Comparison of ENCODE assay signal across 8 mouse cellular contexts in the genomic region with DNA sequence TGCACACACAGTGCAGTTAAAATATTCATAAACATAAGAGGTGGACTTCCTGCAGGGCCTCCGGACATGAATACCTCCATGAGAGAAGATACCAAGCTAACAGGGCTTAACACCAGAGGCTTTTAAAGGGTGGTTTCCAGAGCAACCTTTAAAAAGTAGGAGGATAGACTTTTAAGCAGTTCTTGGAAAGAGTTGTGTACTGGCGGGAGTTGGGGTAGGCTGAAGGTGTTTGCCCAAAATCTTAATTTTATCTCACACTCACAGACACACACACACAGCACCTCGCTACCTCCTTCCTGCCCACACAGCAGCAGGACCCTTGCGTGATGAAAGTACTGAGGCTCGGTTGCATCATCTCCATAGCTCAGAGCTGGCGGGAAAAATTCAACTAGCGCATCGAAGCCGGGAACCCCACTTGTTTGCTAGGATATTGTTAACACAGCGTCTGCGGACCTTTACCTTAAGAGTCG. TPM values are rescaled to one million over a fixed set of nuclear protein-coding genes. Genes with fewer than 3 reads are reported as not detected.
DNase-seq lines count a peak whose midpoint lies in the region; ATAC-seq and TF ChIP-seq lines count a peak whose summit lies in the region.

No protein-coding gene starts in this region.

- H3K9ac ChIP-seq in embryonic facial prominence, embryonic 13.5 days, result peak overlapping the region; percentile 67
- H3K9ac ChIP-seq in limb, embryonic 12.5 days (replicated peaks), result peak overlapping the region; percentile 52

- TF ChIP-seq POLR2A in spleen, adult 2 months (IDR thresholded peaks at IDR 0.05; ENCODE audit: low read depth, low read length), result no peak
- no peak for TF ChIP-seq POLR2A in olfactory bulb, adult 2 months (IDR thresholded peaks at IDR 0.05; ENCODE audit: insufficient read depth, low read depth, low read length)

- WGBS in spleen, adult 2 months, result 3% methylated on average over 12 of the region's 12 CpGs
- WGBS in embryonic facial prominence, embryonic 13.5 days, result 10% methylated on average over 12 of the region's 12 CpGs
- 10% methylated on average over 12 of the region's 12 CpGs for WGBS in limb, embryonic 12.5 days
- WGBS in olfactory bulb, adult 2 months, result 9% methylated on average over 12 of the region's 12 CpGs

- peak overlapping the region; percentile 77 for H3K4me3 ChIP-seq in spleen, adult 2 months (ENCODE audit: extremely low read depth, insufficient read depth, insufficient read length)
- peak overlapping the region; percentile 53 for H3K4me3 ChIP-seq in embryonic facial prominence, embryonic 13.5 days
- H3K4me3 ChIP-seq in limb, embryonic 12.5 days (replicated peaks), result peak overlapping the region; percentile 52
- H3K4me3 ChIP-seq in olfactory bulb, adult 2 months (ENCODE audit: insufficient read depth, low read depth, low read length), result peak overlapping the region; percentile 61

- no peak overlapping the region for H3K27ac ChIP-seq in spleen, adult 2 months (ENCODE audit: insufficient read depth, low read length)
- no peak overlapping the region for H3K27ac ChIP-seq in embryonic facial prominence, embryonic 13.5 days
- H3K27ac ChIP-seq in limb, embryonic 12.5 days, result no peak overlapping the region
- no peak overlapping the region for H3K27ac ChIP-seq in olfactory bulb, adult 2 months (ENCODE audit: insufficient read depth, low read depth, low read length)

- DNase-seq in spleen, adult 2 months (ENCODE audit: low read depth in 1 of 2, low spot score in 2 of 2), result no peak
- no peak for DNase-seq in spleen, postnatal 4 days (ENCODE audit: low spot score in 2 of 2)
- no peak for DNase-seq in gastrocnemius, postnatal 25 days
- DNase-seq in cerebellum, postnatal 10 days, result no peak
- DNase-seq in lung, adult 18-20 months, result no peak

- no peak for ATAC-seq in embryonic facial prominence, embryonic 13.5 days (ENCODE audit: insufficient number of reproducible peaks, insufficient read depth, low FRiP score, low TSS enrichment, low read depth)
- ATAC-seq in limb, embryonic 12.5 days (ENCODE audit: insufficient number of reproducible peaks, insufficient read depth, low FRiP score, low TSS enrichment, low read depth), result no peak

- H3K9me3 ChIP-seq in embryonic facial prominence, embryonic 13.5 days, result no peaks in the 10 kb centered on the region
- no peaks in the 10 kb centered on the region for H3K9me3 ChIP-seq in limb, embryonic 12.5 days

- TF ChIP-seq CTCF in spleen, adult 2 months (IDR thresholded peaks at IDR 0.05; ENCODE audit: extremely low read depth, insufficient read depth, insufficient read length, insufficient replicate concordance), result no peak
- no peak for TF ChIP-seq CTCF in olfactory bulb, adult 2 months (IDR thresholded peaks at IDR 0.05; ENCODE audit: insufficient read depth, low read depth, low read length)

- peaks cover 18% of the 10 kb centered on the region for H3K36me3 ChIP-seq in spleen, adult 2 months (ENCODE audit: control insufficient read depth, insufficient read depth, low read length)
- peaks cover 37% of the 10 kb centered on the region for H3K36me3 ChIP-seq in embryonic facial prominence, embryonic 13.5 days
- H3K36me3 ChIP-seq in limb, embryonic 12.5 days, result peaks cover 38% of the 10 kb centered on the region

- peaks cover 14% of the 10 kb centered on the region for H3K27me3 ChIP-seq in spleen, adult 2 months (ENCODE audit: control insufficient read depth, insufficient read depth, low read length)
- H3K27me3 ChIP-seq in embryonic facial prominence, embryonic 13.5 days, result peaks cover 62% of the 10 kb centered on the region
- peaks cover 54% of the 10 kb centered on the region for H3K27me3 ChIP-seq in limb, embryonic 12.5 days

- H3K4me2 ChIP-seq in embryonic facial prominence, embryonic 13.5 days, result peak overlapping the region; percentile 69
- H3K4me2 ChIP-seq in limb, embryonic 12.5 days, result peak overlapping the region; percentile 82

- H3K4me1 ChIP-seq in spleen, adult 2 months (ENCODE audit: control insufficient read depth, insufficient read depth, insufficient read length), result peaks cover 12% of the 10 kb centered on the region
- H3K4me1 ChIP-seq in embryonic facial prominence, embryonic 13.5 days, result peaks cover 50% of the 10 kb centered on the region
- peaks cover 55% of the 10 kb centered on the region for H3K4me1 ChIP-seq in limb, embryonic 12.5 days (replicated peaks)
- H3K4me1 ChIP-seq in olfactory bulb, adult 2 months (ENCODE audit: control insufficient read depth, insufficient read depth, low read length), result peaks cover 31% of the 10 kb centered on the region

RNA-seq across cellular contexts. Expression of gene Shmt2, which starts 0.6 kb away (rescaled TPM):
- 99.9 and 133 TPM in 2 replicates for polyA plus RNA-seq in spleen, adult 2 months (2012; rRNA removed)
- polyA plus RNA-seq in embryonic facial prominence, embryonic 13.5 days (2015; fragmentation: Nextera tagmentation; extraction: Ambion mirVana), result 81.7 and 92.3 TPM in 2 replicates
- polyA plus RNA-seq in limb, embryonic 12.5 days (2016; fragmentation: Nextera tagmentation; extraction: Ambion mirVana), result 96.8 and 98.1 TPM in 2 replicates
- not detected in 2 replicates for polyA plus RNA-seq in olfactory bulb, adult 2 months (2012; ENCODE audit: insufficient read depth, insufficient read length, low replicate concordance, missing spikeins)
- total RNA-seq in gastrocnemius, postnatal 25 days (2021), result 10 to 100 TPM; 24.9 to 26.6 TPM

RNA-seq across cellular contexts. Expression of gene Ndufa4l2, which starts 6.9 kb away (rescaled TPM):
- 6.9 and 12.2 TPM in 2 replicates for polyA plus RNA-seq in spleen, adult 2 months (2012; rRNA removed)
- polyA plus RNA-seq in embryonic facial prominence, embryonic 13.5 days (2015; fragmentation: Nextera tagmentation; extraction: Ambion mirVana), result 20.0 and 32.7 TPM in 2 replicates
- polyA plus RNA-seq in limb, embryonic 12.5 days (2016; fragmentation: Nextera tagmentation; extraction: Ambion mirVana), result 0.60 and 1.6 TPM in 2 replicates
- polyA plus RNA-seq in olfactory bulb, adult 2 months (2012; ENCODE audit: insufficient read depth, insufficient read length, low replicate concordance, missing spikeins), result not detected in 2 replicates
- 10 to 100 TPM; 11.4 to 15.1 TPM for total RNA-seq in gastrocnemius, postnatal 25 days (2021)

RNA-seq across cellular contexts. Expression of gene Nxph4, which starts 12.7 kb away (rescaled TPM):
- polyA plus RNA-seq in spleen, adult 2 months (2012; rRNA removed), result not detected in 2 replicates
- polyA plus RNA-seq in embryonic facial prominence, embryonic 13.5 days (2015; fragmentation: Nextera tagmentation; extraction: Ambion mirVana), result 3.0 and 3.9 TPM in 2 replicates
- polyA plus RNA-seq in limb, embryonic 12.5 days (2016; fragmentation: Nextera tagmentation; extraction: Ambion mirVana), result 4.2 and 6.3 TPM in 2 replicates
- polyA plus RNA-seq in olfactory bulb, adult 2 months (2012; ENCODE audit: insufficient read depth, insufficient read length, low replicate concordance, missing spikeins), result not detected in 2 replicates
- total RNA-seq in gastrocnemius, postnatal 25 days (2021), result under 1 TPM; 0.26 to 0.32 TPM

RNA-seq across cellular contexts. Expression of gene Stac3, which starts 20.2 kb away (rescaled TPM):
- 2.0 and 2.2 TPM in 2 replicates for polyA plus RNA-seq in spleen, adult 2 months (2012; rRNA removed)
- polyA plus RNA-seq in embryonic facial prominence, embryonic 13.5 days (2015; fragmentation: Nextera tagmentation; extraction: Ambion mirVana), result 2.0 and 3.2 TPM in 2 replicates
- polyA plus RNA-seq in limb, embryonic 12.5 days (2016; fragmentation: Nextera tagmentation; extraction: Ambion mirVana), result 11.5 and 11.7 TPM in 2 replicates
- not detected in 2 replicates for polyA plus RNA-seq in olfactory bulb, adult 2 months (2012; ENCODE audit: insufficient read depth, insufficient read length, low replicate concordance, missing spikeins)
- total RNA-seq in gastrocnemius, postnatal 25 days (2021), result 100 to 1,000 TPM; 308 to 367 TPM
